Mouse (Mus musculus): ENCODE data around the gene Auts2. TPM values are rescaled to one million over a fixed set of nuclear protein-coding genes. Genes with fewer than 3 reads are reported as not detected.

Gene Auts2
- polyA plus RNA-seq, 1 experiment from 2014 or later: 27.3 TPM

GRCm38 (mm10) chr5:131832891-131833876 lies 710.0 kb downstream of the Auts2 start:
- DNase-seq: no peak
- H3K27ac ChIP-seq (ENCODE audit: low read depth): no peak overlapping the region
- H3K36me3 ChIP-seq (ENCODE audit: insufficient read depth): no peaks in the 10 kb centered on the region
- H3K27me3 ChIP-seq (ENCODE audit: insufficient read depth, low read length): no peaks in the 10 kb centered on the region
- no peak overlapping the region for H3K4me2 ChIP-seq
- 52% methylated on average over 19 of the region's 19 CpGs for WGBS
- H3K9me3 ChIP-seq (ENCODE audit: low read depth, low read length): no peaks in the 10 kb centered on the region
- ATAC-seq (ENCODE audit: insufficient read depth): no peak
- H3K9ac ChIP-seq: no peak overlapping the region
- H3K4me1 ChIP-seq (ENCODE audit: insufficient read depth): peaks cover 7% of the 10 kb centered on the region; the same call in 1 of the 2 replicates
- no peak overlapping the region for H3K4me3 ChIP-seq (ENCODE audit: low read depth, low read length)
- no peak for TF ChIP-seq CTCF (IDR thresholded peaks at IDR 0.05; ENCODE audit: low read depth)

GRCm38 (mm10) chr5:131830111-131830510 lies 713.0 kb downstream of the Auts2 start:
- Histone ChIP-seq H3K4me2 (no peak overlapping the region), H3K36me3 (ENCODE audit: insufficient read depth) (no peaks in the 10 kb centered on the region), H3K4me1 (ENCODE audit: insufficient read depth) (peaks cover 7% of the 10 kb centered on the region; the same call in 1 of the 2 replicates), H3K27ac (ENCODE audit: low read depth) (no peak overlapping the region), H3K9ac (no peak overlapping the region), H3K4me3 (ENCODE audit: low read depth, low read length) (no peak overlapping the region), H3K9me3 (ENCODE audit: low read depth, low read length) (no peaks in the 10 kb centered on the region), H3K27me3 (ENCODE audit: insufficient read depth, low read length) (no peaks in the 10 kb centered on the region)
- ATAC-seq (ENCODE audit: insufficient read depth) (no peak), DNase-seq (no peak)
- TF ChIP-seq CTCF (IDR thresholded peaks at IDR 0.05; ENCODE audit: low read depth): no peak
- WGBS: 61% methylated on average over 6 of the region's 6 CpGs

- Histone ChIP-seq H3K36me3 (ENCODE audit: insufficient read depth) (no peaks in the 10 kb centered on the region), H3K9me3 (ENCODE audit: low read depth, low read length) (no peaks in the 10 kb centered on the region), H3K9ac (no peak overlapping the region), H3K27me3 (ENCODE audit: insufficient read depth, low read length) (no peaks in the 10 kb centered on the region), H3K27ac (ENCODE audit: low read depth) (no peak overlapping the region; the same call in 1 of the 2 replicates), H3K4me1 (ENCODE audit: insufficient read depth) (peaks cover 7% of the 10 kb centered on the region; the same call in 1 of the 2 replicates), H3K4me2 (no peak overlapping the region), H3K4me3 (ENCODE audit: low read depth, low read length) (no peak overlapping the region)
- WGBS: 13% methylated on average over 3 of the region's 3 CpGs
- no peak for TF ChIP-seq CTCF (IDR thresholded peaks at IDR 0.05; ENCODE audit: low read depth)
- ATAC-seq (ENCODE audit: insufficient read depth) (peak; percentile 62; the same call in 1 of the 2 replicates), DNase-seq (peak; percentile 30)
Observed at GRCm38 (mm10) chr5:131829248-131829647, 713.9 kb downstream of the Auts2 start.

- no peaks in the 10 kb centered on the region for H3K36me3 ChIP-seq (ENCODE audit: insufficient read depth)
- no peak overlapping the region for H3K9ac ChIP-seq
- no peak for TF ChIP-seq CTCF (IDR thresholded peaks at IDR 0.05; ENCODE audit: low read depth)
- no peak overlapping the region for H3K4me3 ChIP-seq (ENCODE audit: low read depth, low read length)
- peaks cover 7% of the 10 kb centered on the region; the same call in 1 of the 2 replicates for H3K4me1 ChIP-seq (ENCODE audit: insufficient read depth)
- H3K4me2 ChIP-seq: no peak overlapping the region
- ATAC-seq (ENCODE audit: insufficient read depth) (no peak), DNase-seq (no peak)
- H3K9me3 ChIP-seq (ENCODE audit: low read depth, low read length): no peaks in the 10 kb centered on the region
- no peak overlapping the region for H3K27ac ChIP-seq (ENCODE audit: low read depth)
- WGBS: 44% methylated on average over 2 of the region's 2 CpGs
- H3K27me3 ChIP-seq (ENCODE audit: insufficient read depth, low read length): no peaks in the 10 kb centered on the region
Observed at GRCm38 (mm10) chr5:131828607-131829006, 714.5 kb downstream of the Auts2 start.

GRCm38 (mm10) chr5:131826362-131827261 lies 716.5 kb downstream of the Auts2 start:
- H3K9me3 ChIP-seq (ENCODE audit: low read depth, low read length): no peaks in the 10 kb centered on the region
- no peak overlapping the region for H3K4me3 ChIP-seq (ENCODE audit: low read depth, low read length)
- no peak overlapping the region for H3K9ac ChIP-seq
- 88% methylated on average over 8 of the region's 8 CpGs for WGBS
- 0 out of 2 replicates have a peak, but pooled peaks cover under 1% of the 10 kb centered on the region for H3K27me3 ChIP-seq (ENCODE audit: insufficient read depth, low read length)
- no peaks in the 10 kb centered on the region for H3K36me3 ChIP-seq (ENCODE audit: insufficient read depth)
- no peak overlapping the region for H3K4me2 ChIP-seq
- H3K4me1 ChIP-seq (ENCODE audit: insufficient read depth): peaks cover 7% of the 10 kb centered on the region; the same call in 1 of the 2 replicates
- ATAC-seq (ENCODE audit: insufficient read depth) (no peak), DNase-seq (no peak)
- no peak overlapping the region for H3K27ac ChIP-seq (ENCODE audit: low read depth)
- TF ChIP-seq CTCF (IDR thresholded peaks at IDR 0.05; ENCODE audit: low read depth): no peak

GRCm38 (mm10) chr5:131825421-131825820 lies 717.7 kb downstream of the Auts2 start:
- no peak for ATAC-seq (ENCODE audit: insufficient read depth)
- WGBS: 65% methylated on average over 3 of the region's 3 CpGs
- Histone ChIP-seq H3K4me1 (ENCODE audit: insufficient read depth) (peaks cover 6% of the 10 kb centered on the region; the same call in 1 of the 2 replicates), H3K27ac (ENCODE audit: low read depth) (no peak overlapping the region), H3K9me3 (ENCODE audit: low read depth, low read length) (no peaks in the 10 kb centered on the region), H3K4me3 (ENCODE audit: low read depth, low read length) (no peak overlapping the region), H3K9ac (no peak overlapping the region), H3K27me3 (ENCODE audit: insufficient read depth, low read length) (0 out of 2 replicates have a peak, but pooled peaks cover 6% of the 10 kb centered on the region), H3K36me3 (ENCODE audit: insufficient read depth) (no peaks in the 10 kb centered on the region), H3K4me2 (no peak overlapping the region)
- TF ChIP-seq CTCF (IDR thresholded peaks at IDR 0.05; ENCODE audit: low read depth): no peak
- DNase-seq: no peak
